Mouse (Mus musculus) megakaryocyte-erythroid progenitor cell, adult 5-6 weeks (primary cell): ENCODE results near the gene Etnppl. TPM values are rescaled to one million over a fixed set of nuclear protein-coding genes. Genes with fewer than 3 reads are reported as not detected.

Source experiments
- ATAC-seq: replicated peaks from 2 replicates; pipeline ENCODE4 v1.8.0; 2016; ENCODE audit warnings: mild to moderate bottlenecking, inconsistent platforms; ENCODE audit not compliant: severe bottlenecking, poor library complexity, low FRiP score, low TSS enrichment
- total RNA-seq, 2 experiments: library from RNA; stranded (forward) in 1 of 2; stranded (reverse) in 1 of 2; fragments of 200-1000, 215-1000 nt in 1 of 2; fragments of >200 nt in 1 of 2; fragmentation: Nextera tagmentation in 1 of 2; gene quantifications; 2 replicates each; pipeline ENCODE4 v1.2.3; 2014 to 2017

Etnppl gene
- total RNA-seq, 2 experiments from 2014 or later: not detected

GRCm38 (mm10) chr3:130662496-130662895, 45.2 kb downstream of the Etnppl start:
- ATAC-seq: no peak

DNA sequence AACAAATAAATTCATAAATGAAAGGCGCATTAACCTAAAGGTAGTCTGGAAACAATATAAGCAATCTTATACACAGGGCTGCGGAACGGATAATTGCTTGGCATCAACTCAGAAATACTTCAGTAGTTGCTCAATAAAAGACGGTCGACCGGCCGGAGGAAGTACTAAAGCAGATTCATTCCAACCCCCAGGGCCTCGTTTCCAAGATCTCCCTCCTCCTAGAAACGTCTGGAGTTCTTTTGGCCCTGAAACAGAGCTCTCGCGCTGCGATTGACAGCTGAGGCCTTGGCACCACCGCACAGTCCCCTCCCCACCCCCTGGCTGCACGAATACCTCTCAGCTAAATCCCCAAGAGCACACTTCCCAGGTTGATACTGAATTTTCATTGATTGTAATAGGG, 54.0 kb downstream of the Etnppl start:
- no peak for ATAC-seq

DNA sequence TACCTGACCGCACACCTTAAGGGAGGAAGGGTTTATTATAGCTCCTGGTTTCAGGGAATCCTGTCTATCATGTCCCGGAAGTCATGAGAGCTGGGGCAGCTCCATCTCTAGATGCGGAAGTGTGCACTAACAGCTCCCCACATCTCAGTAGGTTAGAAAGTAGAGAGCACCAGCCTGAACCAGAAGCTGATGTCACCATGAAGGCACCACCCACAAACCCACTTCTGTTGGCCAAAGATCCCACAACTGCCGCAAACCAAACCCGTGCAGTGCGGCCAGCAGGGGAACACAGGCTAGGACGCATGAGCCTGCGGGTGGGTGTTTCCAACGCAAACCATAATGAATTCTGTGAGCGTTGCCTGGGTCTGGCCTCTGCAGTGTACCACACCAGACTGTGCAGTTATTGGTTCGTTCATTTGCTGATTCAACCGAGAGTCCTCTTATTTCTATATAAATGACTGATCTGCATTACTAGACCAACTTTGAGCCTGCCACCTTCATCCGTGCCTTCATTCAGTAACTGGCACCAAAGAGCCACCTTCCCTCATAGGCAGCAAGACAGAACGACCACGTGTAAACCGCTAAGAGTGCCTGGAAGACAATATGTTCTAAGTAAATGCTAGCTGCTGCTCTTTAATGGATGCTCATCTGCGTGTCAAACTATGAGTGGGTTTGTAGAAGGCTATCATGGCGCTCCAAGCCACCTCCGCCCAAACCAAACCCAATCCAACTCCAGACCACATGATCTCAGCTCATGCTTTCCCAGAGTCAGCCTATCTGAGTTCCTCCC, 60.6 kb downstream of the Etnppl start:
- no peak for ATAC-seq

DNA sequence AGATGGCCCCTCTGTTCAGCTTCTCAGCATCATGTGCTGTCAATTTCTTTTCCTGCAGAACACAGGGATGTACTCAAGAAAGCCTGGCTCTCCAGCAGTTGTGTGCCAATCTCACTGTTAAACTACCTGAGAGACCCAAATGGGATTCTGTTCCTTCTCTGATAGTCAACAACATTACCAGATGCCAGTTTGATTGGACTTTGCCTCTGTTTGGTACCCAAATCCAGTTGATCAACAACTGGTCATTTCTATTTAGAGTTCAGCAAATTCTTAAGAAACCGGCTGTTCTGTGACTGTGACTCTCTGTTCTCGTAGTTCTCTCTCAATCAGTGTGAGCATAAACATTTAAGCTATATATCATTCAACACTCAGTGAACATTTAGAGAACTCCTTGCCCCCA, 64.0 kb downstream of the Etnppl start:
- ATAC-seq: no peak

GRCm38 (mm10) chr3:130682183-130682582, 64.9 kb downstream of the Etnppl start:
- ATAC-seq: no peak

DNA sequence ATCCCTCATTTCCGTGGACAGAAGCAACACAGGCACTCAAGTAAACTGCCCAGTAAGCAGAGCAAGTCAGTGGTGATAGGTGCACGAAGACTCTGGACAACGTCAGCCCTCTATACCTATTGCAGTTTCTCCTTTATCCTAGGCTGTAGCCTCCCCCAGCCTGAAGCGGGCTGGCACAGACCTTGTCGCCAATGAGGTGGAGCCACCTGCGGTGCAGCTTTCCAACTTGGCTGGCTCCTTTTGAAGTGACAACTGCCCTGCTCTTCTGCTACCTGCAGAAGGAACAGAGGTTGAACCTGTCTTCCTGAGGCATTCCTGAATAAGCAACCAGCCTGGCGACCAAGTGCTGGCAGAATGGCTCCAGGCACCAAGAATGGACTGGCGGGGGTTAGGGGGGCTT, 66.6 kb downstream of the Etnppl start:
- ATAC-seq: no peak

DNA sequence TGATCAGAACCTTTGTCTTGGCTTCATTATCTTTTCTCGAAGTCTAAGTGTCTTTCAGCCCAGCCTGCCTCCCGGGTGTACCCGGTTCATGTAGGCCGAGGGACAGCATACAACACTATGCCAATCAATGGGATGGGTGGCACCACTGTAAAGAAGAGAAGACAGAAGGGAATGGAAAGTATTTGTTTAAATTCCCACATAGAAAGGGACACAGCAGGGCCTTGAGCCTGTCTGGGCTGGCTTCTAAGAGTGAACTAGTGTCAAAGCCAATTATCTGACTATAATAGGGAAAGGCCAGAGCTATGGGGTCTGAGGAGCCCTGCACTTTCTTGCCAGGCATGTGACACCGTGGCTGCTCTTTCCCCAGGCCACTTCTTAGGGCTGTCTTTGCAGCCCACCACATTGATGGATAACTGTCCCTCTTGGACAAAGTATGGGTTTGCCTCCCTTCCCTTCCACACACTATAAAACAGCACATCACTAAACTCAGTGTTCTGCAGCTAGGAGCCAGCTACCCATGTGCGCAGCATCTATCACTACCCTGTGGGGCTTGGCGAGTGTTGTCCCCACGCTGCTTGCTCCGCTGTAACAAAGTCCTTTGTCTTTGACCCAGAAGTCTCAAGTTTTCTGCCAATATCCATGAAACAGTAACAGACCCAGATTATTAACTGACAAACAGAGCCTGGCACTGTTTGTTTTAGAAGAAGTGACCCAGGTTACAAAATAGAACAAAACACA, 67.2 kb downstream of the Etnppl start:
- no peak for ATAC-seq

GRCm38 (mm10) chr3:130685014-130685366, 67.7 kb downstream of the Etnppl start:
- ATAC-seq: no peak

DNA sequence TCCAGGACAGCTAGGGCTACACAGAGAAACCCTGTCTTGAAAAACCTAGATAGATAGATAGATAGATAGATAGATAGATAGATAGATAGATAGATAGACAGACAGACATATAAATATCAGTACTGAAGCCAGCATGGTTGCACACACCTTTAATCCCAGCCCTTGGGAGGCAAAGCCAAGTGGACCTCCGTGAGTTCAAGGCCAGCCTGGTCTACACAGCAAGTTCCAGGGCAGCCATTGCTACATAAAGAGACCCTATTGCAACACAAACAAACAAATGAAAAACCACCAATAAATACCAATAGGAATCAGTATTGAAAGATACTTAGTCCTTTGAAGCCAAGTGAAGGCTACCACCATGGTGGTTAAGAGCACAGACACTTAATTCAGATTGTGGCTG, 69.8 kb downstream of the Etnppl start:
- ATAC-seq: no peak

Other genes starting within 250 kb of the Etnppl start
- 102 and 150 TPM in 2 replicates for gene Ostc, start 92.0 kb downstream of the Etnppl start, total RNA-seq (2014; fragmentation: Nextera tagmentation)
- gene Ostc, start 92.0 kb downstream of the Etnppl start, total RNA-seq (2017): 117 and 156 TPM in 2 replicates
- gene Rpl34, start 113.0 kb downstream of the Etnppl start, total RNA-seq (2014; fragmentation: Nextera tagmentation): 2,689 and 3,227 TPM in 2 replicates
- 3,423 and 3,590 TPM in 2 replicates for gene Rpl34, start 113.0 kb downstream of the Etnppl start, total RNA-seq (2017)